Mouse (Mus musculus): ENCODE measurements at regions not wholly inside any gene's neighbourhood (a gene's known extent, or its start where the extent isn't known, plus 50 kb on each side); places are given as distances from the start of the nearest gene placed in this dataset.

DNA sequence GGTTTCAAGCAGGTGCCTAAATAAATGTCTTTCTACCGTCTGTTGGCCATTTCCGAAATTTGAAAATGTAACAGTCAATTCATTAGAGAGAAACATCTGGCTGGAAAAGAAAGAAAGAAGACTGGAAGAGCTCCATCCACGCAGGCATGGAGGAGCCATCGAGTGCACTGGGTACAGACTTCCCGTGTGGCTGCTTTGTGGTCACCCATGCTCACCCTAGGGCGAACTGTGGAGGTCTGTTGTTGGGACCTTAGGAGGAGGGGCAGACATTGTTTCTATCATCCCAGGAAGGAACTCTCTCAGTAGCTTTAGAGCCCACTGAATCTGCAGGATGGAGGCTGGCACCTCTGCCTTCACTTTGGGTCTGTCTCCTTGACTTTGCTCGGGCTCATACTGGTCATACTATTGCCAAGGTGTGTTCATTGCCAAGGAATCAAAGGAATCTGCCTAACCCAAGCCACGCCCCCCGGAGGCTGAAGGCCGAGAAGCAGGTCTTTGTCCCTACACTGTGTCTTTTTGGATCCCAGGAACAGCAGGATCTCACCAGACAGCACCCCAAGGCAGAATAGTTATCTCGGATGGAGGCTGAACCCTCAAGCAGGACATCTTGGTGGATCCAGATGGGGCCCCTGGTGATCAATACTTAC lies 54.3 kb upstream of the Kcng1 start:
- H3K4me3 ChIP-seq (replicated peaks), result no peak overlapping the region
- no peak overlapping the region for H3K27ac ChIP-seq
- H3K27me3 ChIP-seq (replicated peaks), result no peaks in the 10 kb centered on the region
- no peak for ATAC-seq (ENCODE audit: insufficient read depth, low FRiP score, low read depth)
- H3K9ac ChIP-seq, result no peak overlapping the region
- H3K4me1 ChIP-seq, result peaks cover 11% of the 10 kb centered on the region
- H3K4me2 ChIP-seq, result no peak overlapping the region
- H3K9me3 ChIP-seq, result no peaks in the 10 kb centered on the region
- H3K36me3 ChIP-seq, result no peaks in the 10 kb centered on the region
- WGBS, result 82% methylated on average over 11 of the region's 11 CpGs

- no peak for ATAC-seq (ENCODE audit: insufficient read depth, low FRiP score, low read depth)
- Histone ChIP-seq H3K27me3 (replicated peaks) (no peaks in the 10 kb centered on the region), H3K4me3 (replicated peaks) (no peak overlapping the region), H3K9ac (no peak overlapping the region), H3K27ac (no peak overlapping the region), H3K36me3 (no peaks in the 10 kb centered on the region), H3K4me1 (peaks cover 11% of the 10 kb centered on the region), H3K4me2 (no peak overlapping the region), H3K9me3 (no peaks in the 10 kb centered on the region)
- WGBS, result 28% methylated on average over 9 of the region's 9 CpGs
Observed at GRCm38 (mm10) chr2:168334241-168334588, 52.7 kb upstream of the Kcng1 start.

- Histone ChIP-seq H3K27me3 (replicated peaks) (no peaks in the 10 kb centered on the region), H3K27ac (0 out of 2 replicates have a peak overlapping the region, but pooled peaks have one; percentile 50), H3K9ac (no peak overlapping the region), H3K36me3 (no peaks in the 10 kb centered on the region), H3K4me2 (0 out of 2 replicates have a peak overlapping the region, but pooled peaks have one; percentile 2), H3K4me3 (replicated peaks) (no peak overlapping the region), H3K9me3 (no peaks in the 10 kb centered on the region), H3K4me1 (peaks cover 11% of the 10 kb centered on the region)
- WGBS, result 31% methylated on average over 20 of the region's 20 CpGs
- ATAC-seq (ENCODE audit: insufficient read depth, low FRiP score, low read depth), result peak; percentile 56; the same call in 1 of the 2 replicates
Observed at GRCm38 (mm10) chr2:168333552-168334240, 52.2 kb upstream of the Kcng1 start.

DNA sequence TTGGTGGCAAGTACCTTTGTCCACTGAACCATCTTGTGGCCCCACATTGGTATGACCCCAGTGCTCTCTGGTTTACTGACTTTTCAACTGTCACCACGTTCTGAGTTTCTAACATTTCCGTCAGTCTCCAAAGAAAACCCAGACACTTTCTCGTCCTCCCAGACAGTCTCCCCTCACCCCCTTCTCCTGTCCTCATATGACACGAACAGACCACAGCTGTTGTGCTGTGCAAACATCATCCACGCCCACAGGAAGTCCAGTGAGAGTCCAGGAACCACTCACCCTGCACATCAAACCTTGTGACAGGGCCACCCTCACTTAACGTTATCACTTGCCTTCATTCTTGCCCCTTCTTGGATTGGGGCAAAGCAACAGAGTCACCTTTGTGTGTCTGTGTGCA lies 51.4 kb upstream of the Kcng1 start:
- H3K9me3 ChIP-seq, result no peaks in the 10 kb centered on the region
- H3K9ac ChIP-seq, result no peak overlapping the region
- no peak overlapping the region for H3K27ac ChIP-seq
- WGBS, result 26% methylated on average over 6 of the region's 6 CpGs
- peaks cover 11% of the 10 kb centered on the region for H3K4me1 ChIP-seq
- no peaks in the 10 kb centered on the region for H3K36me3 ChIP-seq
- no peaks in the 10 kb centered on the region for H3K27me3 ChIP-seq (replicated peaks)
- H3K4me3 ChIP-seq (replicated peaks), result no peak overlapping the region
- ATAC-seq (ENCODE audit: insufficient read depth, low FRiP score, low read depth), result no peak
- no peak overlapping the region for H3K4me2 ChIP-seq

Measured in stomach, embryonic 15.5 days (tissue).